Mouse (Mus musculus) spleen, postnatal 36 days (tissue): ENCODE data around the gene Stra6.

Source experiments
- DNase-seq, 2 experiments: peaks; one replicate each; pipeline ENCODE4 v3.0.0; 2022; ENCODE audit warnings: low spot score in 2 of 2, mixed read lengths in 1 of 2

Stra6 gene

GRCm38 (mm10) chr9:58063531-58063930 lies at the start of gene Stra6:
Stra6 (plus strand) TSS chr9:58063788.
- DNase-seq: no peak

GRCm38 (mm10) chr9:58014393-58015160 lies 49.0 kb upstream of the Stra6 start:
- no peak for DNase-seq

- DNase-seq: no peak
Measured at GRCm38 (mm10) chr9:58015856-58016255, 47.7 kb upstream of the Stra6 start.

GRCm38 (mm10) chr9:58016962-58017361 lies 46.6 kb upstream of the Stra6 start:
- no peak for DNase-seq

- no peak for DNase-seq
Measured at GRCm38 (mm10) chr9:58018385-58018784, 45.2 kb upstream of the Stra6 start.

- DNase-seq: no peak
Measured at GRCm38 (mm10) chr9:58025995-58026394, 37.6 kb upstream of the Stra6 start.

GRCm38 (mm10) chr9:58027426-58028180 lies 36.0 kb upstream of the Stra6 start:
- DNase-seq: no peak

- no peak for DNase-seq
Measured at GRCm38 (mm10) chr9:58028841-58029240, 34.7 kb upstream of the Stra6 start.

- DNase-seq: no peak
Measured at GRCm38 (mm10) chr9:58029635-58030034, 34.0 kb upstream of the Stra6 start.

GRCm38 (mm10) chr9:58031895-58032294 lies 31.7 kb upstream of the Stra6 start:
- DNase-seq: no peak

GRCm38 (mm10) chr9:58035519-58035918 lies 28.1 kb upstream of the Stra6 start:
- no peak for DNase-seq

- DNase-seq: no peak
Measured at GRCm38 (mm10) chr9:58035951-58036698, 27.5 kb upstream of the Stra6 start.

- DNase-seq: no peak
Measured at GRCm38 (mm10) chr9:58036961-58037360, 26.6 kb upstream of the Stra6 start.

- DNase-seq: peak; percentile 49 to 60
Measured at GRCm38 (mm10) chr9:58038500-58039168, 25.0 kb upstream of the Stra6 start.

GRCm38 (mm10) chr9:58040977-58041376 lies 22.6 kb upstream of the Stra6 start:
- no peak for DNase-seq

- no peak for DNase-seq
Measured at GRCm38 (mm10) chr9:58042391-58042790, 21.2 kb upstream of the Stra6 start.

- no peak for DNase-seq
Measured at GRCm38 (mm10) chr9:58043496-58044017, 20.0 kb upstream of the Stra6 start.

GRCm38 (mm10) chr9:58044828-58045227 lies 18.8 kb upstream of the Stra6 start:
- DNase-seq: no peak

- DNase-seq: no peak
Measured at GRCm38 (mm10) chr9:58045646-58046045, 17.9 kb upstream of the Stra6 start.

- no peak for DNase-seq
Measured at GRCm38 (mm10) chr9:58047061-58047460, 16.5 kb upstream of the Stra6 start.

GRCm38 (mm10) chr9:58048621-58049020 lies 15.0 kb upstream of the Stra6 start:
- peak in 1 of 2 experiments; percentile 7 for DNase-seq
